Mouse (Mus musculus) testis, adult 2 months (tissue): ENCODE data around the gene Lgr4.

Experiments used
- CTCF ChIP-seq: fragments of 200-500 bp; IDR thresholded peaks from 2 replicates; pipeline ENCODE4 v1.5.1; 2012; ENCODE audit warnings: low read depth, mild to moderate bottlenecking, inconsistent platforms, low read length, moderate library complexity; ENCODE audit not compliant: control insufficient read depth, insufficient read depth, insufficient replicate concordance
- POLR2A ChIP-seq: fragments of 200-500 bp; IDR thresholded peaks from 2 replicates; pipeline ENCODE4 v1.6.1; 2012; ENCODE audit warnings: low read depth, mild to moderate bottlenecking, inconsistent platforms, low read length, moderate library complexity; ENCODE audit not compliant: control insufficient read depth

GRCm38 (mm10) chr2:109920471-109920870 is 3.0 kb downstream of the Lgr4 start:
- TF ChIP-seq CTCF (no peak), POLR2A (no peak)
